Mouse (Mus musculus): Measurements from ENCODE around the gene Upb1. TPM values are rescaled to one million over a fixed set of nuclear protein-coding genes. Genes with fewer than 3 reads are reported as not detected.

Upb1 gene
- polyA plus RNA-seq, 1 experiment from 2014 or later: 0.59 TPM

DNA sequence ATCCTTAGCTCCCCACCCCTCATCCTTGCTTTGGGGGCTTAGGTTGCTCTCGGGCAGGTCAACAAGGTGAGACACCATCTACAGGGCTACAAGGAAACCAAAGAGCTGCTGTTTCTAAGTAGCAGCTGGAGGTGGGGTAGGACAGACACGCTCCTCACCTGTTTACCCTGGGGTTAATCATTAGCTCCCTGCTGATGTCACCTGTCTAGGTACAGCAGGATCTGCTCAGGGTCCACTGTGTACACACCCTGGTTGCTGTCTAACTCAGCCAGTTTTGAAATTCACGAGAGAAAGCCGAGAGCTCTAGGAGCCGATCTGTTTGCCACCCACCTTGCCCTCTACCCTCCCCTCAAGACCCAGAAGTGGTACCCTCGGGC is 28.1 kb downstream of the Upb1 start:
- H3K36me3 ChIP-seq: no peaks in the 10 kb centered on the region
- no peaks in the 10 kb centered on the region for H3K9me3 ChIP-seq
- 77% methylated on average over 6 of the region's 6 CpGs for WGBS
- no peak overlapping the region for H3K9ac ChIP-seq
- H3K27ac ChIP-seq: no peak overlapping the region
- ATAC-seq (ENCODE audit: insufficient number of reproducible peaks, low FRiP score, low TSS enrichment, low read depth): no peak
- no peak overlapping the region for H3K4me3 ChIP-seq
- H3K27me3 ChIP-seq: no peaks in the 10 kb centered on the region
- H3K4me2 ChIP-seq: no peak overlapping the region
- no peaks in the 10 kb centered on the region for H3K4me1 ChIP-seq

- H3K9me3 ChIP-seq: no peaks in the 10 kb centered on the region
- WGBS: 81% methylated on average over 7 of the region's 7 CpGs
- no peak overlapping the region for H3K9ac ChIP-seq
- H3K36me3 ChIP-seq: no peaks in the 10 kb centered on the region
- ATAC-seq (ENCODE audit: insufficient number of reproducible peaks, low FRiP score, low TSS enrichment, low read depth): no peak
- no peak overlapping the region for H3K27ac ChIP-seq
- H3K4me3 ChIP-seq: no peak overlapping the region
- H3K4me1 ChIP-seq: no peaks in the 10 kb centered on the region
- no peak overlapping the region for H3K4me2 ChIP-seq
- no peaks in the 10 kb centered on the region for H3K27me3 ChIP-seq
Observed at GRCm38 (mm10) chr10:75429522-75430146, 28.7 kb downstream of the Upb1 start.

DNA sequence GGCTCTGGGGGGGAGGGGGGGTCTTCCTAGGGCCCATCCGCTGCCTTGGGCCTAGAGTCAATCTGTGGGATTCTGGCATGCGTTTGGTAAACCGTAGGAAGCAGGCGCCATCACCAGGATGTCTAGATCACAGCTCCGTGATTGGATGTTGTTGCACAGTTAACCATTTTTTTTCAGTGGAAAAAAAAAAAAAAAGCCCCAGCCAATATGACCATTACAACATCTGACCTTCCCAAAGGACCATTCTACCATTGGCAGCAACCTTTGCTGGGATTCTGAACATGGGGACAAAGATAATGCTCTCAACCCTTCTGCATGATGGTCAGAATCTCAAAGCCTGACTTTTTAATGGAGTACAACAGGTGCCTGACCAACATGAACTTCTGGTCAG is 29.2 kb downstream of the Upb1 start:
- Histone ChIP-seq H3K4me2 (no peak overlapping the region), H3K9ac (no peak overlapping the region), H3K27me3 (no peaks in the 10 kb centered on the region), H3K36me3 (no peaks in the 10 kb centered on the region), H3K9me3 (no peaks in the 10 kb centered on the region), H3K27ac (no peak overlapping the region), H3K4me3 (no peak overlapping the region), H3K4me1 (no peaks in the 10 kb centered on the region)
- WGBS: 89% methylated on average over 5 of the region's 5 CpGs
- no peak for ATAC-seq (ENCODE audit: insufficient number of reproducible peaks, low FRiP score, low TSS enrichment, low read depth)

GRCm38 (mm10) chr10:75430633-75431032 is 29.7 kb downstream of the Upb1 start:
- H3K4me1 ChIP-seq: no peaks in the 10 kb centered on the region
- no peak for ATAC-seq (ENCODE audit: insufficient number of reproducible peaks, low FRiP score, low TSS enrichment, low read depth)
- H3K9me3 ChIP-seq: no peaks in the 10 kb centered on the region
- H3K4me3 ChIP-seq: no peak overlapping the region
- no peak overlapping the region for H3K4me2 ChIP-seq
- WGBS: 92% methylated on average over 6 of the region's 6 CpGs
- no peak overlapping the region for H3K9ac ChIP-seq
- H3K36me3 ChIP-seq: no peaks in the 10 kb centered on the region
- no peak overlapping the region for H3K27ac ChIP-seq
- H3K27me3 ChIP-seq: no peaks in the 10 kb centered on the region

DNA sequence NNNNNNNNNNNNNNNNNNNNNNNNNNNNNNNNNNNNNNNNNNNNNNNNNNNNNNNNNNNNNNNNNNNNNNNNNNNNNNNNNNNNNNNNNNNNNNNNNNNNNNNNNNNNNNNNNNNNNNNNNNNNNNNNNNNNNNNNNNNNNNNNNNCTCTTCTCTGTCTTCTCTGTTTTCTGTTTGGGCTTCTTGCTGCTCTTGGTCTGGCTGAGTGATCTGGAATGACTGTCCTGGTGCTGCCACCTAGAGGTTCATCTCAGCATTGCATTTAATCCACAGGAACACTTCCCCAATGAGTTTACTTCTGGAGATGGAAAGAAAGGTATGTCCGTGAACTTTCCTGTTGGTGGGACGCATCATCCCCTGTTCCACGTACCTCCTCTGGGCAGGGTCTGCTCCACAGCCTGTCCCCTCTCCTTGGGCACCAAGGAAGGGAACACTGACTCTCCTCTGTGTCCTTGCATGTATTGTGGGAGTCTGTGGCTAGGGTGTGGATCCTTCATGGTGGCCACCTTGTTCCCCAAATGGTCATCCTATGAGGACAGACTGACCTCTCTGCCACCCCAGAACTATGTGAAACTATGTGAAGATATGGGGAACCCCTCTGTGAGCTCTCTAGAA is 35.8 kb downstream of the Upb1 start:
- Histone ChIP-seq H3K4me1 (no peaks in the 10 kb centered on the region), H3K27ac (no peak overlapping the region), H3K4me2 (no peak overlapping the region), H3K27me3 (no peaks in the 10 kb centered on the region), H3K9me3 (no peaks in the 10 kb centered on the region), H3K9ac (no peak overlapping the region), H3K36me3 (no peaks in the 10 kb centered on the region), H3K4me3 (no peak overlapping the region)
- no peak for ATAC-seq (ENCODE audit: insufficient number of reproducible peaks, low FRiP score, low TSS enrichment, low read depth)
- 14% methylated on average over 3 of the region's 3 CpGs for WGBS

- H3K4me3 ChIP-seq: no peak overlapping the region
- H3K36me3 ChIP-seq: no peaks in the 10 kb centered on the region
- WGBS: 88% methylated on average over 1 of the region's 1 CpGs
- no peak overlapping the region for H3K4me2 ChIP-seq
- H3K27ac ChIP-seq: no peak overlapping the region
- no peak overlapping the region for H3K9ac ChIP-seq
- H3K9me3 ChIP-seq: no peaks in the 10 kb centered on the region
- no peak for ATAC-seq (ENCODE audit: insufficient number of reproducible peaks, low FRiP score, low TSS enrichment, low read depth)
- H3K4me1 ChIP-seq: no peaks in the 10 kb centered on the region
- no peaks in the 10 kb centered on the region for H3K27me3 ChIP-seq
Observed at GRCm38 (mm10) chr10:75437284-75437683, 36.4 kb downstream of the Upb1 start.

GRCm38 (mm10) chr10:75438132-75438810 is 37.4 kb downstream of the Upb1 start:
- Histone ChIP-seq H3K9me3 (no peaks in the 10 kb centered on the region), H3K36me3 (no peaks in the 10 kb centered on the region), H3K4me1 (no peaks in the 10 kb centered on the region), H3K27ac (no peak overlapping the region), H3K27me3 (no peaks in the 10 kb centered on the region), H3K4me3 (no peak overlapping the region), H3K9ac (no peak overlapping the region), H3K4me2 (no peak overlapping the region)
- ATAC-seq (ENCODE audit: insufficient number of reproducible peaks, low FRiP score, low TSS enrichment, low read depth): no peak
- 77% methylated on average over 13 of the region's 13 CpGs for WGBS

GRCm38 (mm10) chr10:75439211-75439811 is 38.4 kb downstream of the Upb1 start:
- no peak for ATAC-seq (ENCODE audit: insufficient number of reproducible peaks, low FRiP score, low TSS enrichment, low read depth)
- no peak overlapping the region for H3K4me3 ChIP-seq
- no peak overlapping the region for H3K9ac ChIP-seq
- WGBS: 43% methylated on average over 7 of the region's 7 CpGs
- no peaks in the 10 kb centered on the region for H3K9me3 ChIP-seq
- H3K4me1 ChIP-seq: 0 out of 2 replicates have a peak, but pooled peaks cover 3% of the 10 kb centered on the region
- H3K27ac ChIP-seq: no peak overlapping the region
- no peaks in the 10 kb centered on the region for H3K36me3 ChIP-seq
- no peak overlapping the region for H3K4me2 ChIP-seq
- no peaks in the 10 kb centered on the region for H3K27me3 ChIP-seq

GRCm38 (mm10) chr10:75440756-75441155 is 39.8 kb downstream of the Upb1 start:
- H3K9ac ChIP-seq: no peak overlapping the region
- ATAC-seq (ENCODE audit: insufficient number of reproducible peaks, low FRiP score, low TSS enrichment, low read depth): no peak
- H3K27ac ChIP-seq: no peak overlapping the region
- WGBS: 83% methylated on average over 3 of the region's 3 CpGs
- no peaks in the 10 kb centered on the region for H3K9me3 ChIP-seq
- no peak overlapping the region for H3K4me3 ChIP-seq
- no peaks in the 10 kb centered on the region for H3K27me3 ChIP-seq
- no peaks in the 10 kb centered on the region for H3K36me3 ChIP-seq
- 0 out of 2 replicates have a peak, but pooled peaks cover 6% of the 10 kb centered on the region for H3K4me1 ChIP-seq
- H3K4me2 ChIP-seq: no peak overlapping the region

GRCm38 (mm10) chr10:75441800-75442199 is 40.9 kb downstream of the Upb1 start:
- no peak overlapping the region for H3K4me3 ChIP-seq
- H3K4me1 ChIP-seq: 0 out of 2 replicates have a peak, but pooled peaks cover 6% of the 10 kb centered on the region
- no peaks in the 10 kb centered on the region for H3K36me3 ChIP-seq
- no peaks in the 10 kb centered on the region for H3K9me3 ChIP-seq
- no peak for ATAC-seq (ENCODE audit: insufficient number of reproducible peaks, low FRiP score, low TSS enrichment, low read depth)
- no peaks in the 10 kb centered on the region for H3K27me3 ChIP-seq
- no peak overlapping the region for H3K27ac ChIP-seq
- 76% methylated on average over 4 of the region's 4 CpGs for WGBS
- H3K9ac ChIP-seq: no peak overlapping the region
- no peak overlapping the region for H3K4me2 ChIP-seq

- 79% methylated on average over 4 of the region's 4 CpGs for WGBS
- H3K4me3 ChIP-seq: no peak overlapping the region
- no peak for ATAC-seq (ENCODE audit: insufficient number of reproducible peaks, low FRiP score, low TSS enrichment, low read depth)
- no peak overlapping the region for H3K9ac ChIP-seq
- H3K9me3 ChIP-seq: no peaks in the 10 kb centered on the region
- no peaks in the 10 kb centered on the region for H3K36me3 ChIP-seq
- peaks cover 10% of the 10 kb centered on the region; the same call in 1 of the 2 replicates for H3K4me1 ChIP-seq
- no peak overlapping the region for H3K27ac ChIP-seq
- no peaks in the 10 kb centered on the region for H3K27me3 ChIP-seq
- H3K4me2 ChIP-seq: no peak overlapping the region
Observed at GRCm38 (mm10) chr10:75443017-75443416, 42.1 kb downstream of the Upb1 start.
